Mouse (Mus musculus): ENCODE results near the gene Flywch2.

DNA sequence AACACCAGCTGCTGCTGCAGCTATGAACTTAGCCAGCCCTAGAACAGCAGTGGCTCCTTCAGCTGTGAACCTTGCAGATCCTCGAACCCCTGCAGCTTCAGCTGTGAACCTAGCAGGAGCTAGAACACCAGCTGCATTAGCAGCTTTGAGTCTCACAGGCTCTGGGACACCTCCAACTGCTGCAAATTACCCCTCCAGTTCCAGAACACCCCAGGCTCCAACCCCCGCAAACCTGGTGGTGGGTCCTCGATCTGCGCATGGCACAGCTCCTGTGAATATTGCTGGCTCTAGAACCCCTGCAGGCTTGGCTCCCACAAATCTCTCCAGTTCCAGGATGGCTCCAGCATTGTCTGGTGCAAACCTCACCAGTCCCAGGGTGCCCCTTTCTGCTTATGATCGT is 34.9 kb upstream of the Flywch2 start:
- no peak for TF ChIP-seq CTCF (IDR thresholded peaks at IDR 0.05; ENCODE audit: low read depth)
- no peak for TF ChIP-seq EP300 (IDR thresholded peaks at IDR 0.05; ENCODE audit: low read depth)

Measured in liver, postnatal 0 days (tissue).